Mouse (Mus musculus) C2C12 (cell line): ENCODE measurements around the gene Mocs1.

Experiments
- CEBPB ChIP-seq: IDR thresholded peaks from one replicate; pipeline ENCODE4 v1.6.1; 2011; ENCODE audit warnings: low read depth, mild to moderate bottlenecking, control low read depth, moderate library complexity
- CTCF ChIP-seq: IDR thresholded peaks from one replicate; pipeline ENCODE4 v1.5.1; 2011; ENCODE audit not compliant: control insufficient read depth, insufficient read depth, insufficient read length
- FOSL1 ChIP-seq: IDR thresholded peaks from one replicate; pipeline ENCODE4 v1.8.0; 2011; ENCODE audit warnings: mild to moderate bottlenecking, low read length; ENCODE audit not compliant: poor library complexity, insufficient read depth, severe bottlenecking
- MAX ChIP-seq: IDR thresholded peaks from one replicate; pipeline ENCODE4 v1.6.1; 2011; ENCODE audit warnings: mild to moderate bottlenecking, control low read depth
- MYOD1 ChIP-seq: IDR thresholded peaks from one replicate; pipeline ENCODE4 v1.6.1; 2011; ENCODE audit warnings: low read depth; ENCODE audit not compliant: control insufficient read depth, insufficient read length
- MYOG ChIP-seq: IDR thresholded peaks from one replicate; pipeline ENCODE4 v1.6.1; 2011; ENCODE audit not compliant: control insufficient read depth, insufficient read length; ENCODE audit errors: extremely low read depth
- USF1 ChIP-seq: IDR thresholded peaks from one replicate; pipeline ENCODE4 v1.6.1; 2011; ENCODE audit warnings: low read depth, mild to moderate bottlenecking, control low read depth, moderate library complexity

- TF ChIP-seq CTCF (no peak), FOSL1 (no peak), MYOG (no peak), MYOD1 (no peak), CEBPB (no peak), MAX (no peak), USF1 (no peak)
Observed at GRCm38 (mm10) chr17:49419813-49420212, 8.3 kb upstream of the Mocs1 start.
